Mouse (Mus musculus) olfactory bulb, adult 2 months (tissue): ENCODE measurements at regions not wholly inside any gene's neighbourhood (a gene's known extent, or its start where the extent isn't known, plus 50 kb on each side); places are given as distances from the start of the nearest gene placed in this dataset.

ENCODE experiments used
- CTCF ChIP-seq: fragments of 200-500 bp; IDR thresholded peaks from 2 replicates; pipeline ENCODE4 v1.5.1; 2012; ENCODE audit warnings: low read depth, mild to moderate bottlenecking, low read length, moderate library complexity; ENCODE audit not compliant: insufficient read depth
- POLR2A ChIP-seq: fragments of 200-500 bp; IDR thresholded peaks from 2 replicates; pipeline ENCODE4 v1.6.1; 2012; ENCODE audit warnings: mild to moderate bottlenecking, low read depth, low read length, moderate library complexity; ENCODE audit not compliant: insufficient read depth

GRCm38 (mm10) chr8:35217604-35218003 is 548.0 kb upstream of the Gm19410 start:
- TF ChIP-seq CTCF (no peak), POLR2A (no peak)
